Mouse (Mus musculus) kidney, adult 11 months (tissue): ENCODE measurements around the gene Hectd2.
A peak's percentile ranks its signal among the peaks of the same experiment; 100 is the strongest.

Experiments
- DNase-seq: peaks from one replicate; pipeline ENCODE4 v3.0.0; 2022

Gene Hectd2

DNA sequence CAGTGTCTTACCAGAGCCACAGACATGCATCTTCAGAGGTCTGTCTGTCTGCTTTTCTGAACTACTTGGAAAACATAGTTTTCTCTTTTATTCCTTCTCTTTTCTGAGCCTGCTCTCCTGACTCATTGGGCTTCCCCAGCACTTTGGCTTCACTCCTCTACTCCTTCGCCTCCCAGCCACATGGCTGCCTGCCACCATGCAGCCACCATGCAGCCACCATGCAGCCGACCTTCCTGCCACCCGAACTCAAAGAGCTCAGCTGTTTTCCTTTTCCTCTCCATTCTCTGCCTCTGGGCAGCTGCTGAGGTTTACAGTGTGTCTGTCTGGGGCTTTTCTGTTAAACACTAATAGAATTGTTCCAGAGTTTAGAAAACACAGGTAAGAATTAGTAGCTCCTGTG is 19.5 kb downstream of the Hectd2 start:
- no peak for DNase-seq

DNA sequence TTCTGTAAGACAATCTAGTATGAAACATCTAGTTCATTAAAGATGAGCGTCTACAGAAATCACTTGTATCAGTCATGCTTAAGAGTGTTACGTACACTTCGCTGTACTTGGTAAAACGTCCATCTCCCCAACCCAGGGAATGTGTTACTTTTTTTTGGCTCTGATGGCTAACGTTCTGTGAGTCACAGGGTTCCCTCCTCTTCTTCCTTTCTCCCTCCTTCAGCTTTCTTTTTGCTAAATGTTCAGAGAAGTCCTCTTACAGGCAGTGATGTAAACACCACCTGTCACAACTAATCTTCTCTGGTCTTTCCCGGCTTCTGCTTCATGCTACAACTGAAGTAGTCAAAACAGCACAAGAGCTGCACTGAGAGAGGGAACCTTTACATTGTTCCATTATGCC is 20.7 kb downstream of the Hectd2 start:
- DNase-seq = no peak

DNA sequence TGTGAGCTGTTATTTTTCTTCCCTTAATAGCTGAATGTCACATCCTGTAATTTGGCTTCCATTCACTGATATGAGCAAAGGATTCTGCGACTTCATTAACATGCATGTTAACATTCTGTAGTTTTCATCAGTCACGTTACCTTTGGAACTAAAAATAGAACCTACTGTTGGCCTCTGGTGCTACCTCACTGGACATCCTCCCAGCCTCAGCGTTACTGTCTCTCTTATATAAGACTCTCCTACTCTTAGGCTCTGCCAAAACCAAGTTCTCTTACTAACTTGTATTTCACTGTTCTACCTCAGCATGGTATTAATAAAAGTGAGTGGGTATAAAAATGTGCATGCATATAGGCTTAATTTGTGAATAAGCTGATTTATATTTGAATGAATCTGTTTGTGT is 26.4 kb downstream of the Hectd2 start:
- no peak for DNase-seq

- DNase-seq = no peak
Observed at GRCm38 (mm10) chr19:36582116-36582515, 27.7 kb downstream of the Hectd2 start.

DNA sequence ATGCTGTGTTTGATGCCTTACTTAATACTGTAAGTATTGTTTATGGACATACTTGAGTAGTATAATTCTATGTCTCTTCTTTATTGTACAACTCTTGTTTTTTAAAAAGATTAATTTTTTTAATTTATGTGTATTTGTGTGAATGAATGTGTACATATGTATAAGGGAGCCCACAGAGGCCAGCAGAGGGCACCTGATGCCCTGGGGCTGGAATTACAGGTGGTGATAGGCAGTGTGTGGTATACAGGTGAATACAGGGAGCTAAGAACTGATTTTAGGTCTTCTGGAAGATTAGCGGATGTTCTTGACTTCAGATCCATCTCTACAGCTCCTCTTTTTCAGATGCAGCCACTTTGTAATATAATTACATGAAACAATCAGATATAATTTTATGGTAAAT is 31.1 kb downstream of the Hectd2 start:
- no peak for DNase-seq

GRCm38 (mm10) chr19:36594409-36594808 is 40.0 kb downstream of the Hectd2 start:
- no peak for DNase-seq

DNA sequence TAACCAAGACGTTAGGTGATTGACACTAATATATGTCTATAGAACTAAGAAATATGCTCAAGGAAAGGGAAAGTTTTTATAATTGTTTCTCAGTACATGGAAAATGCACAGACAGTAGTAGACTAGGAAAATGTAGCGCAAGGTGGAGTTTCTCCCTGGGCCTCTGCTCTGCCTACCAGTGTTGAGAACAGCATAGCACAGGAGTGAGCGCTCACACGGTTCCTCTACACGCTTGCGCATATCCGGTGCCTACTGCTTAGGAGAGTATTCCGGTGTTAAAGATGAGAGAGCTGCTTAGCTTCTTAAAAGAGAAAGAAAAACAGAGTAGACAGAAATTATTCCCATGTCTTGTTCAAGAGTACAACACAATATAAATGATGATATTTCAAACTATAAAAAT is 47.4 kb downstream of the Hectd2 start:
- no peak for DNase-seq

DNA sequence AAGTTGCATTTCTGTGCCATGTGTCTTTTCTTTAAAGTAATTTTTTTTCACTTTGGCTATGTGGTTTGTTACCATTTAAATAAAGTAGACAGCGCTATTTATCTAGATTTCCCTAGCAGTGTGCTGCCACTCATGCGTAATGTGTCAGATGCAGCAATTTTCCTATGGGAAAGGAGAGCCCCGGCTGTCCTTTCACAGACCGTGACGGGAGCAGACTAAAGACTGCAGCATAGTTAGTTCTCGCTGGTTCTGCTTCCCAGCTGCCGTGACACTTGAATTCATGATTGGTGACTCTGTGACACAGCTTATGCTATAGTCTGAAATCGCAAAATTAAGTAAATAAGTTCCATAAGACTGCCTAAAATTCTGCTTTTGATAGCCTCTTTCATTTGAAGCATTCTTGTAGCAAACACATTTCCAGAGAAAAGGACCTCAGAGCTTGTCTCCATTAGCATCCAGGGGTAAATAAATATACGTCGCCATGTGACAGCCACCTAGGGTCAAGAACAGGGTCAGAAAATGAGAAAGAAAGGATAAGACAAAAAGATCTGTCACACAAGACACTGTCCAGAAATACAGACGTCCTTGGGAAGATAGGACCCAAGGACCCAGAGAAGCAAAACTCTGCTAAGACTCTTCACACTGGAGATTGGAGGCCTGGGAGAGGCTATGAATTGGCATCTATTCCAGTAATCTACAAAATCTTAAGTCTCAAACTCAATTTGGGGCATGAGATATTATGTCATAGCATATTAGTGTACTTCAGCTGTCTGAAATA is 48.3 kb downstream of the Hectd2 start:
- DNase-seq = no peak

DNA sequence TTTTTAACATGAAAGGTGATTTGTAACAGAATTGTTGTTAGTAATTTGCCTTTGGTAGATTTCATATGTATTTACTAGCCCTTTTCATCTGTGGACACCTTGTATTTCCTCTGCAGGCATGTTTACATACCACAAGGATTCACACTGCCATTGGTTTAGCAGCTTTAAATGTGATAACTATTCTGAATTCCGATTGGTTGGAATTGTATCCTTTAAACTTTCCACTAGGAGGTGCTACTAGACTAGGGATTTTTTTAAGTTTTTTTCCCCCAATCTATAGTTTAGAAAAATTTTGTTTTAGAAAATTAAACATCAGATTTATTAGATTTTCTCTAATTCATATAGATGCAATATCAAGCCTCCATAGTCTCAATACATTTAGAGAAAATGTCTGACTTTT is 51.8 kb downstream of the Hectd2 start:
- no peak for DNase-seq

GRCm38 (mm10) chr19:36609229-36609628 is 54.8 kb downstream of the Hectd2 start:
- no peak for DNase-seq

GRCm38 (mm10) chr19:36610309-36610708 is 55.9 kb downstream of the Hectd2 start:
- no peak for DNase-seq

DNA sequence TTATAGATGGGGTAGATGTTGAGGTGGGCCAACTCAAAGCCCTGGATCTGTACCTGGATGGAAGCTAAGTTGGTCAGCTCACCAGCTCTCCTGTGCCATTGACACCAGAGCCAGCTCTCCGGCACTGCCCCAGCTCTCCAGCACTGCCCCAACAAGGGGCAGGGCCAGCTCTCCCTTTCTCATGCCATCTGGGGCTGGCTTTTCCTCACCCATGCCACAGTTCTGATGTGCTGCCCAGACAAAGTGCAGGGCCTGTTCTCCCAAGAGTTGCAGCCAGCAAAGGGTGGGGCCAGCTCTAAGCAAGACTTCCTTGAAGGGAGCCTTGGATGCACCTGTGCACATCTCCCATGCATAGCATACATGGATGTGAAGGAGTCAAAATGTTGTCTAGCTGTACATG is 71.5 kb downstream of the Hectd2 start:
- DNase-seq = no peak

GRCm38 (mm10) chr19:36626881-36627280 is 72.4 kb downstream of the Hectd2 start:
- no peak for DNase-seq

GRCm38 (mm10) chr19:36629394-36629910 is 75.0 kb downstream of the Hectd2 start:
- DNase-seq = no peak

DNA sequence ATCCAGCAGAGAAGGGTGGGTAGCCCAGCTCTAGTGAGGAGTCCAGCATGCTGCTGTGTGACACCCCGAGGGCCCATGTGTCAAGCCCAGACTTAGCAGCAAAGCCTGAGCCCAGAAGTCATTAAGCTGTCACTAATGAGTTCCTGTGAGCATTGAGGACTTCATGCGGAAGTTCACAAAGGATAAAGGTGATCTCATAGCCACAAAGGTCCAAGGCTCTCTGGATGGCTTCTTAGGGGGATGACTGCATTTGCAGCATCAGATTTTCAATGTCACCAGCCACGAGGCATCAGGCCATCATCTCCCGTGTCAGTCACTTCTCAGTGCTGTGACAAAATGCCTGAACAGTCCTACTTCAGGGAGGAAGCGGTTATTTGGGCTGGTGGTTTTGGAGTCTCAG is 75.9 kb downstream of the Hectd2 start:
- no peak for DNase-seq

GRCm38 (mm10) chr19:36634771-36635170 is 80.3 kb downstream of the Hectd2 start:
- DNase-seq = no peak

GRCm38 (mm10) chr19:36637223-36637622 is 82.8 kb downstream of the Hectd2 start:
- no peak for DNase-seq

GRCm38 (mm10) chr19:36637948-36638587 is 83.6 kb downstream of the Hectd2 start:
- DNase-seq = no peak

GRCm38 (mm10) chr19:36639072-36639471 is 84.6 kb downstream of the Hectd2 start:
- no peak for DNase-seq

DNA sequence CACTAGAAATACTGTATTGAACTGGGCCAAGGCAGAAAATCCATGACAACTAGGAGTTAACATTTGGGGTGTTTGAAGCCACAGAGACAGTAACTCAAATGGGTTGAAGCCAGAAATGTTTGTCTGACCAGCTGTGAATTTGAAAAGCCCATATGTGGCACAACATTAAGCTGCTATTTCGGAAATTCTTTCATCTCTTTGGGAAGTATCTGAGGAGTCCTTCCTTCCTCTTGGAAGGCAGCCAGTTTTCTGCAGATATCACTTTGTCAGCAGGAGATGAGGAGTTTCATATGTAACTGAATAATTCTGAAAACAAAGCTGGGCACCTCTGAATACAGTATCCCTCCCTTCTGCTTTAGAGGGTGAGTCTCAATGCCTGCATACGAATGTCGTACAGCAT is 86.7 kb downstream of the Hectd2 start:
- DNase-seq = no peak

GRCm38 (mm10) chr19:36645308-36645889 is 91.0 kb downstream of the Hectd2 start:
- no peak for DNase-seq

DNA sequence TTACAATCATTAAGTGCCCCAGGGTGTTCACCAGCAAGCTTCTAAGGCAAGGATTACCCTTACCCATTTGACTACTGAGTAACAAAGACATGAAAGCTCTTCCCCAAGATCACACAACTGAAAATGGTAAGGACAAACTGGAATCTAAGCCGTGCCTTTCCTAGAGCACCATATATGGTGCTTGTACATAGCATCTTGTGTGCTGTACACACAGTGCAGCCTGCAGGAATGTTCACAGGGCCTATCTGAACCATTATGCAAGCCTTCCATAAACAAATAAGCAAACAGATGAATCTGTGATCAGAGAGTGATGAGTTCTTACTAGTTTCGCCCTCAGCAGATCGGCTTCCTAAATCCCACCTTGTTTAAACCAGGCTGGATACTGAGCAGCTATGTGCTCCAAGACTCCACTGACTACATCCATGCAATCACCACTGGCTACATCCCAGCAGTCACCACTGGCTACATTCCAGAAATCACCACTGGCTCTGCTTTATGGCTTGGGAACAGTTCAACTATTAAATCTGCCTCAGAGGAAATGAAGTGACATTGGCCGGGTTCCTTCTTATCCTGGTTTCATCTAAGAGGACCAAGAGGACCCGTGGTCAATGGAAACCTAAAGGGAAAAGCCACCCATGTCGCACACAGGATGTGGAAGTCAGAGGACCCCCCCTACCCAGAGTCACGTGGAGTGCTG is 91.8 kb downstream of the Hectd2 start:
- DNase-seq = peak; percentile 5

DNA sequence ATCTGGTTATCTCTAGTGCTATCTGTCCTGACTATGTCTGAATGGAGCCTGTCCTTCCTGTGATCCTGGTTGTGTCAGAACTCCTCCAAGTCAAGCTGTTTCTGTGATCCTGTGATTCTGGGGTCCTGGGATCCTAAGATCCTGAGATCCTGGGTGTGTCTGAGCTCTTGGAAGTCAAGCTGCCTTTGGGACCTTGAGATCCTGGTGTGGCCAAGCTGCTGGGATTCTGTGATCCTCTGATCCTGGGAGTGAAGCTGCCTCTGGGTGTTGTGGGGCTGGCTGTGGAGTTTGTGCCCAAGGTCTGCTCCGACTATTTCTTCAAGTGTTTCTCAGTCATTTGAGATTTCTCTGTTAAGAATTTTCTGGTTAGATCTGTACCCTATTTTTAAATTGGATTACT is 98.2 kb downstream of the Hectd2 start:
- no peak for DNase-seq

- no peak for DNase-seq
Observed at GRCm38 (mm10) chr19:36662734-36663133, 108.3 kb downstream of the Hectd2 start.
